Mouse (Mus musculus) myocyte (in vitro differentiated cells): ENCODE results near the gene Plcb2.

Source experiments
- CEBPB ChIP-seq: IDR thresholded peaks from 2 replicates; pipeline ENCODE4 v1.6.1; 2011; ENCODE audit warnings: mild to moderate bottlenecking, moderate library complexity; ENCODE audit not compliant: poor library complexity, insufficient read depth, severe bottlenecking
- E2F4 ChIP-seq: IDR thresholded peaks from one replicate; pipeline ENCODE4 v1.6.1; 2011; ENCODE audit warnings: mild to moderate bottlenecking, control low read depth, moderate library complexity; ENCODE audit not compliant: insufficient read depth
- MAX ChIP-seq: IDR thresholded peaks from one replicate; pipeline ENCODE4 v1.6.1; 2011; ENCODE audit warnings: low read depth, mild to moderate bottlenecking, control low read depth
- POLR2A ChIP-seq: IDR thresholded peaks from one replicate; pipeline ENCODE4 v1.6.1; 2011; ENCODE audit warnings: low read depth, mild to moderate bottlenecking, control low read depth, moderate library complexity; ENCODE audit not compliant: insufficient read length
- USF1 ChIP-seq: IDR thresholded peaks from one replicate; pipeline ENCODE4 v1.6.1; 2011; ENCODE audit warnings: low read depth, mild to moderate bottlenecking, control low read depth, moderate library complexity

DNA sequence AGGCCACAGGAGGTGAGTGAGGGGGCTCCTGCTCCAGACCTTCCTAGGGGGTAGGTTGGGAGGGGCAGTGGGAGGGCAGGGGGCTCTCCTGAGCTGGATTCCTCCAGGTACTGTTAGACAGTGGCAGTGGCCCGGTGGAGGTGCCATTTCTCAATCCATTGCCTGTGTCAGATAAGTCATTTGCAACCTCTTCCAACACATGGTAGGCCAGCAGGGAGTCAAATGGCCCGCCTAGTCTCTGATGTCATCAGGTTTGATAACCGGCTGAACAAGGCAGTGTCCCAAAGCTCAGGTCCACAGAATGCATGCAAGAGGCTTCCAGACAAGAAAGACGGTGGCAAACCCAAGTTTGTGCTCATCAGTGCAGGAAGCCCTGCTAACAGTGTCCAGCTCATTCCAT, 50.4 kb downstream of the Plcb2 start:
- TF ChIP-seq MAX, result no peak
- TF ChIP-seq POLR2A, result no peak
- TF ChIP-seq CEBPB, result no peak
- TF ChIP-seq USF1, result no peak
- TF ChIP-seq E2F4, result no peak
